Mouse (Mus musculus): ENCODE measurements around the gene Atp1a3. TPM values are rescaled to one million over a fixed set of nuclear protein-coding genes. Genes with fewer than 3 reads are reported as not detected.
"Not testable (repeated sequence)": the region's sequence is repeated elsewhere in the genome, so short reads cannot be mapped to it uniquely, and the experiment has no call there.

The Atp1a3 gene
- 189 and 195 TPM in 2 replicates for polyA plus RNA-seq (2015; fragmentation: Nextera tagmentation; extraction: Ambion mirVana)

DNA sequence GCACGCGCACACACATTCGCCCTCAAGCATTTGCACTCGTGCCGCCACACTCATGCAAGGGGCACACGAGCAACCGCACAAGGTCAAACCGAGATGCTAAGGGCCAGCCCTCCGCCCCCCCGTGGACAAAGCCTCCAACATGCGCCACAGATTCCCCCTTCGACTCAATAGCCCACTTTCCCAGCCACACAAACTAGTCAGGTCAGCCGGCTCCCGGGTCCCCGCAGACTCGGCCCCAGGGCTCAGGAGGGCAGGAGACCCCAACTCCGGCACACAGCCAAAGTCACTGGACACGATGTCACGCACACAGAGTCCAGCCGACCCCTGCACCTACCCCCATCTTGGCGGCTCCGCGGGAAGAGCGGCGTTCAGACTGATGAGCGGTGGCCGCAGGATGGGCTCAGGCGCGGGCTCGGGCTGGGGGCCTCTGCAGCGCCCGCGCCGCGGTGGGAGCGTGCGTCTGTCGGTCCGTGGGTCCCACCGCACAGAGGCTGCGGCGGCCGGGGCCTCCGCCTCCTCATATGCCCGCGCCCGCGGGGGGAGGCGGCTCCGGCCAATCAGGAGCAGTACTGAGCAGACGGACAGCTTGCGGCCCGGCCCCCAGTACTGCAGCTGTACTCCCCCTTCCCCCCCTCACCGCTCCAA, at the start of gene Atp1a3:
Gene Atp1a3, minus strand, starts transcription at position 538 of the 645 bp plus-strand sequence.
- H3K36me3 ChIP-seq: peaks cover 6% of the 10 kb centered on the region
- under 1% methylated on average over 43 of the region's 54 CpGs for WGBS
- ATAC-seq: peak; percentile 84
- peaks cover 16% of the 10 kb centered on the region for H3K27me3 ChIP-seq
- peak within 1 kb of the TSS; percentile 98 for H3K27ac ChIP-seq
- H3K9ac ChIP-seq (replicated peaks): peak within 1 kb of the TSS; percentile 94
- H3K9me3 ChIP-seq: no peaks in the 10 kb centered on the region
- H3K4me2 ChIP-seq (replicated peaks): peak within 1 kb of the TSS; percentile 83
- peaks cover 84% of the 10 kb centered on the region for H3K4me1 ChIP-seq (replicated peaks)
- peak within 1 kb of the TSS; percentile 86 for H3K4me3 ChIP-seq (replicated peaks)

DNA sequence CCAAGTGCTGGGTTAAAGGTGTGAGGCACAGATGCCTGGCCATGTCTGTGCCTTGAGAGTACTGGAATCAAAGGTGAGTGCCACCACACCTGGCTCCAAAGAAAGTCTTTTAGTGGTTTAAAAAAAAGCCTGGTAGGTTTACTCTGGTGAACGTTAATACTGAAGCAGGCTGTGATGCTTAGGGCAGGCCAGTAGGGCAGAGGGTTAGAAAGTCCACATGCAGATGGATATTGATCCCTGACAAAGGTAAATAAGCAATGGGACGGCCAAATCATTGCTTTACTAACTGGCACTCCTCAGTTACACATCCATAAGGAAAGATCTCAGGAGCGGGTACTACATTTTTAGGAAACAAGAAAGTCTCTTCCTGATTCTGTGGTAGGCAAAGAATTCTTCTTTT, 46.8 kb upstream of the Atp1a3 start:
- 91% methylated on average over 3 of the region's 3 CpGs for WGBS
- ATAC-seq: no peak
- H3K9ac ChIP-seq (replicated peaks): no peak overlapping the region
- no peaks in the 10 kb centered on the region for H3K9me3 ChIP-seq
- peaks cover 94% of the 10 kb centered on the region for H3K36me3 ChIP-seq
- H3K4me3 ChIP-seq (replicated peaks): no peak overlapping the region
- H3K27me3 ChIP-seq: no peaks in the 10 kb centered on the region
- no peak overlapping the region for H3K4me2 ChIP-seq (replicated peaks)
- no peak overlapping the region for H3K27ac ChIP-seq
- no peaks in the 10 kb centered on the region for H3K4me1 ChIP-seq (replicated peaks)

- Histone ChIP-seq H3K9ac (replicated peaks) (no peak overlapping the region), H3K4me3 (replicated peaks) (no peak overlapping the region), H3K4me2 (replicated peaks) (no peak overlapping the region), H3K27me3 (no peaks in the 10 kb centered on the region), H3K9me3 (no peaks in the 10 kb centered on the region), H3K4me1 (replicated peaks) (no peaks in the 10 kb centered on the region), H3K27ac (no peak overlapping the region; the same call in 1 of the 2 replicates), H3K36me3 (peaks cover 94% of the 10 kb centered on the region)
- 87% methylated on average over 16 of the region's 16 CpGs for WGBS
- no peak for ATAC-seq
Observed at GRCm38 (mm10) chr7:25049295-25049930, 43.7 kb upstream of the Atp1a3 start.

DNA sequence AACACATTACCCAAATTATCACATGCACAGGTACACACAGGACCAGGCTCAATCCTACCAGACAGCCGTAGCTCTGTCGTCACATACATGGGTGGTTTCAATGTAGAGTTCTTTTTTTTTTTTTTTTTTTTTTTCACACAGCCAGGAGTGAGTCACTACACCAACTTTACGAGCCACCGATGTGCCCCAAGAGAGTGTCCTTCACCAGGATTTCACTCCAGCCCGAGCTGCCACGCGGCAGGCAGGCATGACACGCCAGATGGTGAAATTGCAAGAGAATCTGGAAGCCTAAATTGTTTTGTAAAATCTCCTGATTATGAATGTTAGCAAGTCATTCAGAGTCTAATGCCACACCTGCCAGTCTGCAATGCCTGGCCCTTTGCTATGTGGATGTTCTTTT, 41.6 kb upstream of the Atp1a3 start:
- H3K4me3 ChIP-seq (replicated peaks): no peak overlapping the region
- peaks cover 95% of the 10 kb centered on the region for H3K36me3 ChIP-seq
- ATAC-seq: no peak
- H3K27ac ChIP-seq: no peak overlapping the region
- H3K27me3 ChIP-seq: no peaks in the 10 kb centered on the region
- 92% methylated on average over 8 of the region's 8 CpGs for WGBS
- no peaks in the 10 kb centered on the region for H3K4me1 ChIP-seq (replicated peaks)
- no peak overlapping the region for H3K4me2 ChIP-seq (replicated peaks)
- H3K9me3 ChIP-seq: no peaks in the 10 kb centered on the region
- H3K9ac ChIP-seq (replicated peaks): no peak overlapping the region

GRCm38 (mm10) chr7:25044599-25044998, 38.8 kb upstream of the Atp1a3 start:
- not testable (repeated sequence) for H3K27ac ChIP-seq; ATAC-seq; H3K4me2 ChIP-seq (replicated peaks); H3K4me3 ChIP-seq (replicated peaks); H3K9ac ChIP-seq (replicated peaks); H3K27me3 ChIP-seq; H3K9me3 ChIP-seq; H3K4me1 ChIP-seq (replicated peaks)
- 97% methylated on average over 7 of the region's 7 CpGs for WGBS
- peaks cover 100% of the 10 kb centered on the region for H3K36me3 ChIP-seq

GRCm38 (mm10) chr7:25041921-25042320, 36.2 kb upstream of the Atp1a3 start:
- Histone ChIP-seq H3K9me3 (no peaks in the 10 kb centered on the region), H3K4me1 (replicated peaks) (no peaks in the 10 kb centered on the region), H3K36me3 (peaks cover 99% of the 10 kb centered on the region), H3K27me3 (no peaks in the 10 kb centered on the region), H3K4me2 (replicated peaks) (no peak overlapping the region), H3K4me3 (replicated peaks) (no peak overlapping the region), H3K9ac (replicated peaks) (no peak overlapping the region), H3K27ac (no peak overlapping the region)
- no peak for ATAC-seq
- WGBS: 94% methylated on average over 12 of the region's 12 CpGs

DNA sequence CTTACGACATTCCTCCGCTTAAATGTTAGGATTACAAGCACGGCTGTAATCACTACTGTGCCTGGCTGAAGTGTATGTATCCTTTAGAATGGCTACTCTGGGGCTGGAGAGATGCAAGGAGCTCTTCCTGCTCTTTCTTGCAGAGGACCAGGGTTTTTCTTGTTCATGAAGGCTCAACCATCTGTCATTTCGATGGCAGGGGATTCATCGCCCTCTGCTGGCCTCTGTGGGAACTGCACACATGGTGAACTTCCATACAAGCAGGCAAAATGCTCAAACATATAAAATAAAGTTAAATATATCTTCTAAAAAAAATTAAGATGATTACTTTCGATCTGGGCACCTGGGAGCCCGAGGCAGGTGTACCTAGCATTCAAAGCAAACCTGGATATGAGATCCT, 30.2 kb upstream of the Atp1a3 start:
- no peaks in the 10 kb centered on the region for H3K4me1 ChIP-seq (replicated peaks)
- H3K4me3 ChIP-seq (replicated peaks): no peak overlapping the region
- no peaks in the 10 kb centered on the region for H3K27me3 ChIP-seq
- H3K27ac ChIP-seq: no peak overlapping the region
- WGBS: 55% methylated on average over 7 of the region's 7 CpGs
- H3K9me3 ChIP-seq: no peaks in the 10 kb centered on the region
- H3K4me2 ChIP-seq (replicated peaks): no peak overlapping the region
- peaks cover 93% of the 10 kb centered on the region for H3K36me3 ChIP-seq
- H3K9ac ChIP-seq (replicated peaks): no peak overlapping the region
- ATAC-seq: no peak

GRCm38 (mm10) chr7:25034796-25035195, 29.0 kb upstream of the Atp1a3 start:
- ATAC-seq: no peak
- H3K4me1 ChIP-seq (replicated peaks): no peaks in the 10 kb centered on the region
- no peak overlapping the region for H3K4me2 ChIP-seq (replicated peaks)
- no peak overlapping the region for H3K4me3 ChIP-seq (replicated peaks)
- no peaks in the 10 kb centered on the region for H3K9me3 ChIP-seq
- H3K27me3 ChIP-seq: no peaks in the 10 kb centered on the region
- WGBS: 93% methylated on average over 4 of the region's 4 CpGs
- peaks cover 84% of the 10 kb centered on the region for H3K36me3 ChIP-seq
- no peak overlapping the region for H3K9ac ChIP-seq (replicated peaks)
- H3K27ac ChIP-seq: no peak overlapping the region

- H3K4me2 ChIP-seq (replicated peaks): no peak overlapping the region
- no peak overlapping the region for H3K4me3 ChIP-seq (replicated peaks)
- 45% methylated on average over 3 of the region's 3 CpGs for WGBS
- no peak for ATAC-seq
- H3K27me3 ChIP-seq: no peaks in the 10 kb centered on the region
- H3K9ac ChIP-seq (replicated peaks): no peak overlapping the region
- peaks cover 74% of the 10 kb centered on the region for H3K36me3 ChIP-seq
- no peaks in the 10 kb centered on the region for H3K4me1 ChIP-seq (replicated peaks)
- 0 out of 2 replicates have a peak overlapping the region, but pooled peaks have one; percentile 35 for H3K27ac ChIP-seq
- no peaks in the 10 kb centered on the region for H3K9me3 ChIP-seq
Observed at GRCm38 (mm10) chr7:25031528-25031927, 25.8 kb upstream of the Atp1a3 start.

DNA sequence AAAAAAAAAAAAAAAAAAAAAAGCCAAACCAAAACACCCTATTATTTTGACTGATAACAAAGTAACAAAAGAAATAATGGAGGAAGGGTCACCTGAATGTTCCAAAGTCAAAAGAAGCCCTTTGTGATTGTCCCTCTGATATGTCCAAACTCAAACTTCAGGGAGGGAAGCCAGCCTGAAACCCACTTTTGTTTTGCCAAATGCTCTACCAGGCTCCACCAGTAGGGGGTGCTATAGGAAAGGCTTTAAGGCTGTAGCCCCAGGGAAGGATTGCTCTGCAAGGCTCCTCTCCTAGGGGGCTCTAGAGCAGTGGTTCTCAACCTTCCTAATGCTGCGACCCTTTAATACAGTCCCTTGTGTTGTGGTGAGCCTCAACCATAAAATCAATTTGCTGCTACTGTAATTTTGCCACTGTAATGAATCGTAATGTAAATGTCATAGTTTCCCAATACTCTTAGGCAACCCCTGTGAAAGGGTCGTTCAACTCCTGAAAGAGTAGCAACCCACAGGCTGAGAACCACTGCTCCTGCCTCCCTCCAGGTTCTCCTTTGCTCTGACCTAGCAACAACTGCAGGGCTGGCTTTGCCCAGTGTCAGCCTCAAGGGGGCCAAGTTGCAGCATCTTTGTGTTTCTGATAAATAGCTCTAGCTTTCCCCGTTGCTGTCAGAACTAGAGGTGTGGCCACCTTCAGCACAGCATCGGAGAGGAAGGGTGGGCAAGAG, 24.4 kb upstream of the Atp1a3 start:
- Histone ChIP-seq H3K4me1 (replicated peaks) (no peaks in the 10 kb centered on the region), H3K36me3 (peaks cover 71% of the 10 kb centered on the region), H3K27me3 (no peaks in the 10 kb centered on the region), H3K4me3 (replicated peaks) (no peak overlapping the region), H3K9me3 (no peaks in the 10 kb centered on the region), H3K4me2 (replicated peaks) (no peak overlapping the region), H3K9ac (replicated peaks) (0 out of 2 replicates have a peak overlapping the region, but pooled peaks have one; percentile 17), H3K27ac (peak overlapping the region; percentile 59)
- peak; percentile 62; the same call in 1 of the 2 replicates for ATAC-seq
- WGBS: 37% methylated on average over 5 of the region's 5 CpGs

DNA sequence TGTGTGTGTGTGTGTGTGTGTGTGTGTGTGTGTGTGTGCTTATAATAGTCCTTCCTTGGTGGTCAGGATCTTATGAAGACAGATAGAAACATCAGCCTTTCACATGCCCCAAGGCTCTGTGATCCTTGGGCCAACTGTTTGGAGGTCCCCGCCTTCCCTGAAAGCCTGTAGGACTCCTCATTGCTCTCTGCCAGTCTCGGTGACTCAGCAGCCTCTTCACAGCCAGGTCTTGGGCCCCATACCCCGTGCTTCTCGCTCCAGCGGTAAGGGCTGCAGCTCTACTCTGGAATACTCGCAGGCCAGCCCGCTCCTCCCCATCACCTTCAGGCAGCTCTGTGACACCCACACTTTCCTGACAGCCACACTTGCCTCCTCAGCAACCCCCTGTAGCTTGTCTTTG, 20.7 kb upstream of the Atp1a3 start:
- H3K36me3 ChIP-seq: peaks cover 65% of the 10 kb centered on the region
- WGBS: 81% methylated on average over 7 of the region's 7 CpGs

DNA sequence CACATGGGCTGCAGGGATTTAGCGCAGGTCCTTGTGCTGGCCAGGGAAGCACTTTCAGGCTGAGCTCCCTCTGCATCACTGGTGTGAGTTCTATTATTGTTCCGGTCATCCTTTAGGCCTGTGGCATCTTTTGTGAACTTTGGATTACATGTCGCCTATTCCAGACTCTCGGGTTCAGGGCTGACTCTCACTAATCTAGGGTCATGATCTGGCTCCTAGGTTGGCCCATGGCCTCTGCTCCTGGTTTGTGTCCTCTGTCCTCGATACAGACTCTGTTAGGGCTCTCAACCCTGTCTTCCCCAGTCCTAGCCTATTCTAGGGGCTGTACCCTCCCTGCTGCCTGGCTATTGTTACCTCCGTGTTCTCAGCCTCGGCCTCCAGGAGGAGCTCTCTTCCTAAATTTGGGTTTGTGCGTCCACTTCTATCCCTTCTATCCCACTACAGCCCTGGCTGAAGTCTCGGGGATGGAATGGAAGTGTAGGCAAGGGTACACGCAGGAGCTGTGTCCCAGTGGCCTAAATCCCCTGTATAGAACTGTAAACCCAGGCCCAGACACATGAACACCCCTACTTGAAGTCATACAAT, 20.2 kb upstream of the Atp1a3 start:
- Histone ChIP-seq H3K9me3 (no peaks in the 10 kb centered on the region), H3K4me2 (replicated peaks) (no peak overlapping the region), H3K4me3 (replicated peaks) (no peak overlapping the region), H3K27ac (no peak overlapping the region), H3K27me3 (no peaks in the 10 kb centered on the region), H3K4me1 (replicated peaks) (no peaks in the 10 kb centered on the region), H3K36me3 (peaks cover 67% of the 10 kb centered on the region), H3K9ac (replicated peaks) (no peak overlapping the region)
- 58% methylated on average over 10 of the region's 10 CpGs for WGBS
- no peak for ATAC-seq

More for the DNA sequence above, 20.7 kb upstream of the Atp1a3 start:
- Histone ChIP-seq H3K4me3 (replicated peaks) (no peak overlapping the region), H3K4me2 (replicated peaks) (no peak overlapping the region), H3K9ac (replicated peaks) (no peak overlapping the region), H3K27me3 (no peaks in the 10 kb centered on the region), H3K9me3 (no peaks in the 10 kb centered on the region), H3K4me1 (replicated peaks) (no peaks in the 10 kb centered on the region), H3K27ac (no peak overlapping the region)
- no peak for ATAC-seq

Data from midbrain, embryonic 13.5 days (tissue).